Mouse (Mus musculus) limb, embryonic 12.5 days (tissue): ENCODE results near the gene Gm11939. TPM values are rescaled to one million over a fixed set of nuclear protein-coding genes. Genes with fewer than 3 reads are reported as not detected.

Source experiments
- ATAC-seq: fragments of 200-750 bp; cut with Nextera tagmentation; 2 replicates; pipeline ENCODE4 v1.8.0; 2017; ENCODE audit warnings: low read depth, moderate TSS enrichment; ENCODE audit not compliant: insufficient number of reproducible peaks, insufficient read depth, low FRiP score, low TSS enrichment
- H3K27ac ChIP-seq: fragments of 300-500 bp; sonication (generic); 2 replicates; pipeline ENCODE4 v1.5.1; 2016; ENCODE audit warnings: mild to moderate bottlenecking, moderate library complexity
- H3K27me3 ChIP-seq: fragments of 300-500 bp; sonication (generic); 2 replicates; pipeline ENCODE4 v1.6.1; 2016; ENCODE audit warnings: mild to moderate bottlenecking, moderate library complexity
- H3K36me3 ChIP-seq: fragments of 300-500 bp; sonication (generic); 2 replicates; pipeline ENCODE4 v1.6.1; 2016; ENCODE audit warnings: mild to moderate bottlenecking, moderate library complexity
- H3K4me1 ChIP-seq: fragments of 300-500 bp; sonication (generic); replicated peaks from 2 replicates; pipeline ENCODE4 v1.6.1; 2016
- H3K4me2 ChIP-seq: fragments of 300-500 bp; sonication (generic); 2 replicates; pipeline ENCODE4 v1.6.1; 2016; ENCODE audit warnings: mild to moderate bottlenecking, moderate library complexity
- H3K4me3 ChIP-seq: fragments of 300-500 bp; sonication (generic); replicated peaks from 2 replicates; pipeline ENCODE4 v1.5.1; 2016; ENCODE audit warnings: mild to moderate bottlenecking
- H3K9ac ChIP-seq: fragments of 300-500 bp; sonication (generic); replicated peaks from 2 replicates; pipeline ENCODE4 v1.6.1; 2016; ENCODE audit warnings: mild to moderate bottlenecking, moderate library complexity
- H3K9me3 ChIP-seq: fragments of 300-500 bp; sonication (generic); 2 replicates; pipeline ENCODE4 v1.6.1; 2016; ENCODE audit warnings: mild to moderate bottlenecking, moderate library complexity
- WGBS: fragments of 180-500 bp; shearing (Covaris S2); methylation state at CpG from one replicate; pipeline ENCODE4 v1.1.7; 2016; 5-methylcytosine and 5-hydroxymethylcytosine counted together
- polyA plus RNA-seq: library from polyadenylated mRNA; unstranded; fragments of >200 nt; fragmentation: Nextera tagmentation; extraction: Ambion mirVana; gene quantifications from 2 replicates; pipeline ENCODE4 v1.2.1, GENCODE M21; 2016

Gm11939 gene
- polyA plus RNA-seq, 1 experiment from 2014 or later: not detected

DNA sequence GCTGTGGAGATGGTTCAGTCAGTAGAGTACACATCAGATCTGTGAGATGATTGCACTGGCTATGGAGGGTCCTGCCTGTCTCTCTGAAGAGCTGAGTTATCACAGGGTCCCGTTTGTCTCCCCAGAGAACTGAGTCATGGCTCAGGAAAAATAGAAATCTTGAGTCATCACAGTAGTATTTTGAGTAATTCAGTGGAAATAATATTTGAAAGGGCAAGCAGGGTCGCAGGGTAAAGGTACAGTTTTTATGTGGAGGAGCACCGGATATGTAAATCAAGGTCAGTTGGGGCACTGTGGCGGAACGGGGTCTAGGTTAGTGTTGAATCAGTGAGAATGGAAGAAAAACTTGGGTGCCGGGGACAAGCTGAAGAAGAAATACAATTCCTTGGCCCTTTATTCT is 3.3 kb upstream of the Gm11939 start:
- Histone ChIP-seq H3K4me1 (no peaks in the 10 kb centered on the region), H3K4me3 (no peak overlapping the region), H3K27ac (no peak overlapping the region), H3K27me3 (peaks cover 3% of the 10 kb centered on the region; the same call in 1 of the 2 replicates), H3K4me2 (no peak overlapping the region), H3K36me3 (no peaks in the 10 kb centered on the region), H3K9ac (no peak overlapping the region), H3K9me3 (no peaks in the 10 kb centered on the region)
- WGBS: 85% methylated on average over 6 of the region's 6 CpGs
- no peak for ATAC-seq

DNA sequence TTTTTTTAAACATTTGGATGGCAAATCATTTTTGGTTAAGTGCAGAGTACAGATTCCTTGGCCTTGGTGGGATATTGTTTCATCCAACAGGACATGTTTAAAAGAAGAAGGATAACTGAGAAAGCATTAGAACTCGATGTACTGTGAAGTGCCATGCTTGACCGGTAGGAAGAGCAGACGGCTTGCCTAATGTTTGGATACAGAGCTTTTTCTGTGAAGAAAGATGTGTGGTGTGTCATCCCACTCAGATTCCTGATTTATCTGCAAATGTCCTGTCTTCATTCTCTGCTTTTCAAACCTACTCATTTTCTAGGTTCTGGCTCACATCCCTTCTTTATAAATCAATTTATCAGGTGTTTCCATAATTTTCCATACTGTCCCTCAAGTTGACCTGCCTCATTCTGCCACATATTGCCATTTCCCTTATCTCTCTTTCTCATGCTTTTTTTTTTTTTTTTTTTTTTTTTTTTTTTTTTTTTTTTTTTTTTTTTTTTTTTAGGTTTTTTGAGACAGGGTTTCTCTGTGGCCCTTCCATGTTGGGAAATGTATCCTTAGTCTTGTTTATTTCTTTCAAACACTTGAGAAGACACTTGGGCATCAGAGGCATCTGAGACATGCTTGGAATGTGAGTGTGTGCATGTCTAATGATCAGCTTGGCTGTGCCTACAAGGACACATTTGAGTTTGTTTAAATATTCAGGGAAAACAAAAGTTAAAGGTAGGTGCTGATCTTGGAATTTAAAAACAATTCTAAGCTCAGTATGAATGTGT is 1.1 kb downstream of the Gm11939 start:
- Histone ChIP-seq H3K27me3 (no peaks in the 10 kb centered on the region), H3K27ac (no peak overlapping the region), H3K4me1 (no peaks in the 10 kb centered on the region), H3K9ac (no peak overlapping the region), H3K36me3 (no peaks in the 10 kb centered on the region), H3K4me2 (no peak overlapping the region), H3K4me3 (no peak overlapping the region), H3K9me3 (no peaks in the 10 kb centered on the region)
- ATAC-seq: no peak
- WGBS: 89% methylated on average over 3 of the region's 3 CpGs

DNA sequence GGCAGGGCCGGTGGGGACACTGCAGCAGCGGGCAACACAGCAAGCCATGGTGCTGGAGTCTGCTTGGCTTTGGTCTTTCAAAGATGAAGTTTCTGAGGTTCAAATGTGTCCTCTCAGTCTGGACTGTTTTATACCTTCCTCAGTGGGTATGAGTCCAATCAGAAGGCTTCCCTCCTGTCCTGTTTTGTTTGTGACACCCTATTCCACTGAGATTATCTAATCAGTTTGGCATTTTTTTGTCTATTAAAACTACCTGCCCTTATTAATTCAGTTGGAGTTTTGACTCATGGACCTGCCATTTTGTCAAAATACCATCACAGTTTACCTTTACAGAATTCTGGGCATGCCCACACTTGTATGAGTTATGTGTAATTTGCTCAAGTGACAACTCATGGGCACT is 2.5 kb downstream of the Gm11939 start, which contains the start of gene Krtap3-2:
Gene Krtap3-2 (minus strand): TSS at position 101 of the 400 bp plus-strand sequence.
- no peak within 1 kb of the TSS for H3K9ac ChIP-seq
- 78% methylated on average over 2 of the region's 2 CpGs for WGBS
- no peaks in the 10 kb centered on the region for H3K9me3 ChIP-seq
- no peak within 1 kb of the TSS for H3K27ac ChIP-seq
- H3K27me3 ChIP-seq: no peaks in the 10 kb centered on the region
- no peak for ATAC-seq
- no peaks in the 10 kb centered on the region for H3K4me1 ChIP-seq
- no peaks in the 10 kb centered on the region for H3K36me3 ChIP-seq
- no peak within 1 kb of the TSS for H3K4me3 ChIP-seq
- no peak within 1 kb of the TSS for H3K4me2 ChIP-seq

DNA sequence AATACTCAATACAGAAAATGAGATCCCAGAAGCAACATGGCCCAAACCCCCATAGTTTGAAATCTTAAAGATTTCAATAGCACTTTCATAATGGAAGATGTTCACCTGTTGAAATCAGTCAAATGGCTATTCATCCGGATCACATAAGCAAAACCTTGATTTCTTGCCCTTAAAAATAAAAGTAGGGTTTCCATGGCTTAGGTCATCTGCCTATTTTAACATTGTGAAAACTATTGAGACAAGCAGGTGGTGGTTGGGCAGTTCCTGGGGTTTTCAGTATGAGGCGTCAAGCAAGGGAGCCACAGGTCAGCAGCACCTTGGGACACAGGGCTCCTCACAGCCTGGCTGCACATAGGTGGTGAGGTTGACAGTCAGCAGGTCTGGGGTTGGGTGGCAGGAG is 3.1 kb downstream of the Gm11939 start:
- H3K4me1 ChIP-seq: no peaks in the 10 kb centered on the region
- 84% methylated on average over 2 of the region's 2 CpGs for WGBS

DNA sequence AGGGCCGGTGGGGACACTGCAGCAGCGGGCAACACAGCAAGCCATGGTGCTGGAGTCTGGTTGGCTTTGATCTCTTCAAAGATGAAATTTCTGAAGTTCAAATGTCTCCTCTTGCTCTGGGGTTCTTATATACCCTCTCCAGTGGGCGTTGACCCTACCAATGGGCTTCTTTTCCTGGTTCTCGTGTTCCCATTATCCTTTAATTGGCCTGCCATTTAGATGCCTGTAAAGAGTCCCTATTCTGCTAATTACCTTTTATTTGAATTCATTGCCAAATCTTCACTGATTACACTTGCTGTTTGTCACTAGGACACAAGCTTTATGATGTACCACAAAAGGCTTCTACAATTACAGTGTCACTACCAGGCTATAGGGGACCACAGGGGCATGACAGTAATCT is 8.5 kb downstream of the Gm11939 start, which contains the start of gene Krtap3-3:
Gene Krtap3-3 (minus strand): TSS at position 101 of the 400 bp plus-strand sequence.
- 43% methylated on average over 4 of the region's 4 CpGs for WGBS
- Histone ChIP-seq H3K4me1 (no peaks in the 10 kb centered on the region), H3K36me3 (no peaks in the 10 kb centered on the region), H3K9me3 (no peaks in the 10 kb centered on the region), H3K9ac (no peak within 1 kb of the TSS), H3K4me3 (no peak within 1 kb of the TSS), H3K27ac (no peak within 1 kb of the TSS), H3K4me2 (no peak within 1 kb of the TSS), H3K27me3 (no peaks in the 10 kb centered on the region)
- ATAC-seq: no peak

More for the DNA sequence above, 3.1 kb downstream of the Gm11939 start:
- H3K9ac ChIP-seq: no peak overlapping the region
- no peak overlapping the region for H3K4me2 ChIP-seq
- H3K9me3 ChIP-seq: no peaks in the 10 kb centered on the region
- H3K4me3 ChIP-seq: no peak overlapping the region
- ATAC-seq: no peak
- no peaks in the 10 kb centered on the region for H3K36me3 ChIP-seq
- H3K27me3 ChIP-seq: no peaks in the 10 kb centered on the region
- no peak overlapping the region for H3K27ac ChIP-seq

DNA sequence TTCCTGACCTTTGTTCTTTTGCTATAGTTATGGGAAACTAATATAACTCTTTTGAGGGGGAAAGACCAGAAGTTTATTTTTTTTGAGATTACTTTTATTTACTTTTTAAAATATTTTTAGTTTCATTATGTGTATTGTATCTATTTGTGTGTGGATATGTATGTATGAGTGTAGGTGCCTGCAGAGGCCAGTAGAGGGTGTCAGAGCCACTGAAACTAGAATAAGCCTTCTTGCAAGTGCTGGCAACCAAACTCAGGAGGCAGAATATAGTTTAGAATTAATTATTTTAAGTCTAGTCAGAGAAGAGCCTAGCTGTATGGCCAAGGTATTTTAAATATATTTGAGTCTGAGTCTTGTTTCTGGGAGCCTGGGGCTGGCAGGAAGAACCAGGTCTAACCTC is 11.4 kb downstream of the Gm11939 start:
- Histone ChIP-seq H3K27me3 (no peaks in the 10 kb centered on the region), H3K4me2 (no peak overlapping the region)

DNA sequence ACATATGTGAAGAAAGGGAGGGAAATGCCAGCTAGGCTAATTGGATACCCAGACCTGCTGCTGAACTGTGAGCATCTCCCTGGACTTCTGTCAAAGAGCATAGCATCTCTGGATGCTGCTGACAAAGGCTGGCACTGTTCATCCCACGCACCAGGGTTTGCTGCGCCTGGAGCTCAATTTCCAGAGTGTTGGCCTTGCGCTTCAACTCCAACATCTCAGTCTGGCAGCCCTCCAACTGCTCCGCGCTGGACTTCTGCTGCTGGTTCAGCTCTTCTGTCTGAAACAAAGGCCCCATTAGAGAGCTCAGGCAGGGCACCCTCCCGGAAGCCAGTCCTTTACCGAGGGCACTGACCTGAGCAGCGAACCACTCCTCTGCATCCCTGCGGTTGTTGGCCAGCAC is 19.5 kb downstream of the Gm11939 start:
- Histone ChIP-seq H3K4me3 (no peak overlapping the region), H3K4me1 (no peaks in the 10 kb centered on the region), H3K36me3 (no peaks in the 10 kb centered on the region), H3K27ac (no peak overlapping the region), H3K9me3 (no peaks in the 10 kb centered on the region), H3K9ac (no peak overlapping the region), H3K4me2 (no peak overlapping the region), H3K27me3 (no peaks in the 10 kb centered on the region; the same call in 1 of the 2 replicates)
- 85% methylated on average over 9 of the region's 9 CpGs for WGBS
- no peak for ATAC-seq

More for the DNA sequence above, 11.4 kb downstream of the Gm11939 start:
- Histone ChIP-seq H3K4me1 (no peaks in the 10 kb centered on the region), H3K9ac (no peak overlapping the region), H3K4me3 (no peak overlapping the region), H3K36me3 (no peaks in the 10 kb centered on the region), H3K27ac (no peak overlapping the region), H3K9me3 (no peaks in the 10 kb centered on the region)
- no peak for ATAC-seq

DNA sequence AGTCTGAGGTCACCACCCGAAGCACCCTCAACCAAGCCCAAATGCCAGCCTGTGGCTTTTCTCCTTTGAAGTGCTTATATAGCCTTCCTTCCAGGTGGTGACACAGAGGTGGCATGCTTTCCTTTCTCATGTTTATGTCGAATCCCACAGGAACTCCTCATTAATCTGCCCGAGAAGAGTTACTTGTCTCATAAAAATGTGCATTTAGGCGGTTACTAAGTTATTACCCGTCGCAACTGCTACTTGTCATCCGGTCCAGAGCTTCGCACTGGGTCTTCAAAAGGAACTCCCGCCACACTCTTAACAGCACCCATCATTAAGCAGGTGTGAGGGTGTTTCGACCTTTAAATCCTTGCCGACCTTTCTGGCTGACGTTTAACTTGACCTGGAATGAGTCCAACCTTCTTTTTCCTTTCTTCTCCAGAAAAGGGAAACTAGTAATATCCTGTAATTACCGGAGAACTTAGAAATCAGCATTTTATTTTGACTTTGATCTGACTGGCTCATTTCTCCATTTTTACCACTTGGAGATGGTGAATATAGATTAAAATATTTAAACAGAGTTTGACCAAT is 37.9 kb downstream of the Gm11939 start, which contains the start of gene Krt39:
Gene Krt39 (minus strand): TSS at position 51 of the 573 bp plus-strand sequence.
- no peak for ATAC-seq
- WGBS: 24% methylated on average over 13 of the region's 13 CpGs
- no peaks in the 10 kb centered on the region; the same call in 1 of the 2 replicates for H3K27me3 ChIP-seq
- no peak within 1 kb of the TSS for H3K4me2 ChIP-seq
- H3K4me3 ChIP-seq: no peak within 1 kb of the TSS
- no peaks in the 10 kb centered on the region for H3K9me3 ChIP-seq
- no peaks in the 10 kb centered on the region; the same call in 1 of the 2 replicates for H3K4me1 ChIP-seq
- H3K36me3 ChIP-seq: no peaks in the 10 kb centered on the region
- no peak within 1 kb of the TSS for H3K27ac ChIP-seq
- no peak within 1 kb of the TSS for H3K9ac ChIP-seq

DNA sequence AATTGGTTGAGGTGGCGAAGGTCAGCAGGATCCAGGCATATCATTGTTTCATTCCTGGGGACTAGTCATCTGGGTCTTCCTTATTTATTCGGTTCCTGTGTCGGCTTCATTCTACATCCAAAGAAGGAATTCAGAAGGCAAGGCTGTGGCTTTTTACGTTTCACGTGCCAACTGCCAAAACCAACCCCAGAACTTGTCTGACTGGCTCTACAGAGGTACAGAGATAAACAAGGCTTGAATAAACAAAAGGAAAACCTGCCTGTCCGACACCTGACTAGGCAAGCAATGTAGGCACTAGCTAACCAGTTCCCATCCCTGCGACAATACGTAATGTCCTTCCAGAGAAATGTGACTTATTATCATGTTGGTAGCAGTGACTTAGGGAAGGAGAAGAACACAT is 45.2 kb downstream of the Gm11939 start:
- no peak overlapping the region for H3K27ac ChIP-seq
- no peak overlapping the region for H3K4me3 ChIP-seq
- no peaks in the 10 kb centered on the region for H3K27me3 ChIP-seq
- ATAC-seq: no peak
- no peaks in the 10 kb centered on the region for H3K4me1 ChIP-seq
- no peaks in the 10 kb centered on the region for H3K9me3 ChIP-seq
- 85% methylated on average over 8 of the region's 8 CpGs for WGBS
- H3K36me3 ChIP-seq: no peaks in the 10 kb centered on the region
- no peak overlapping the region for H3K4me2 ChIP-seq
- no peak overlapping the region for H3K9ac ChIP-seq
